Mouse (Mus musculus) kidney, embryonic 14.5 days (tissue): ENCODE results near the gene 6430531B16Rik. TPM values are rescaled to one million over a fixed set of nuclear protein-coding genes. Genes with fewer than 3 reads are reported as not detected.
A peak's percentile ranks its signal among the peaks of the same experiment; 100 is the strongest.

Experiments
- ATAC-seq: fragments of 200-750 bp; cut with Nextera tagmentation; 2 replicates; pipeline ENCODE4 v1.8.0; 2017; ENCODE audit warnings: moderate number of reproducible peaks, mild to moderate bottlenecking, moderate TSS enrichment, moderate library complexity; ENCODE audit not compliant: low FRiP score, low TSS enrichment
- H3K27ac ChIP-seq: fragments of 300-500 bp; sonication (generic); 2 replicates; pipeline ENCODE4 v1.5.1; 2014; ENCODE audit warnings: low read depth, mild to moderate bottlenecking, low read length, moderate library complexity, mixed read lengths
- H3K27me3 ChIP-seq: fragments of 300-500 bp; sonication (generic); 2 replicates; pipeline ENCODE4 v1.6.1; 2014; ENCODE audit warnings: mild to moderate bottlenecking, low read length; ENCODE audit not compliant: control insufficient read depth, insufficient read depth
- H3K36me3 ChIP-seq: fragments of 300-500 bp; sonication (generic); 2 replicates; pipeline ENCODE4 v1.6.1; 2014; ENCODE audit warnings: low read length, mixed read lengths; ENCODE audit not compliant: control insufficient read depth, insufficient read depth
- H3K4me1 ChIP-seq: fragments of 300-500 bp; sonication (generic); 2 replicates; pipeline ENCODE4 v1.6.1; 2014; ENCODE audit warnings: low read length, mixed read lengths; ENCODE audit not compliant: control insufficient read depth, insufficient read depth
- H3K4me2 ChIP-seq: fragments of 300-500 bp; sonication (generic); replicated peaks from 2 replicates; pipeline ENCODE4 v1.6.1; 2014; ENCODE audit warnings: low read depth, mild to moderate bottlenecking, low read length
- H3K4me3 ChIP-seq: fragments of 300-500 bp; sonication (generic); 2 replicates; pipeline ENCODE4 v1.5.1; 2014; ENCODE audit warnings: mild to moderate bottlenecking, low read length
- H3K9ac ChIP-seq: fragments of 300-500 bp; sonication (generic); 2 replicates; pipeline ENCODE4 v1.6.1; 2014; ENCODE audit warnings: low read depth, mild to moderate bottlenecking, low read length, moderate library complexity
- H3K9me3 ChIP-seq: fragments of 300-500 bp; sonication (generic); 2 replicates; pipeline ENCODE4 v1.6.1; 2016; ENCODE audit warnings: low read length; ENCODE audit not compliant: control insufficient read depth
- WGBS: fragments of 180-500 bp; shearing (Covaris S2); extraction: QIAGEN DNeasy Blood & Tissue Kit; methylation state at CpG from one replicate; pipeline ENCODE4 v1.1.7; 2014; 5-methylcytosine and 5-hydroxymethylcytosine counted together
- polyA plus RNA-seq: library from polyadenylated mRNA; unstranded; fragments of >200 nt; fragmentation: Nextera tagmentation; extraction: Ambion mirVana; gene quantifications from 2 replicates; pipeline ENCODE4 v1.2.1, GENCODE M21; 2014

Gene 6430531B16Rik
- polyA plus RNA-seq, 1 experiment from 2014 or later: 0.55 TPM

- Histone ChIP-seq H3K4me3 (no peak overlapping the region), H3K4me2 (no peak overlapping the region), H3K4me1 (0 out of 2 replicates have a peak, but pooled peaks cover 4% of the 10 kb centered on the region), H3K36me3 (no peaks in the 10 kb centered on the region), H3K27me3 (no peaks in the 10 kb centered on the region), H3K9ac (no peak overlapping the region), H3K27ac (no peak overlapping the region), H3K9me3 (no peaks in the 10 kb centered on the region)
- ATAC-seq: no peak
- WGBS: 63% methylated on average over 5 of the region's 5 CpGs
These were observed 3.1 kb downstream of the 6430531B16Rik start for GRCm38 (mm10) chr7:139975471-139975870.

- no peaks in the 10 kb centered on the region for H3K27me3 ChIP-seq
- H3K27ac ChIP-seq: no peak overlapping the region
- no peaks in the 10 kb centered on the region for H3K9me3 ChIP-seq
- H3K4me1 ChIP-seq: 0 out of 2 replicates have a peak, but pooled peaks cover 4% of the 10 kb centered on the region
- no peak for ATAC-seq
- no peak overlapping the region for H3K4me3 ChIP-seq
- H3K36me3 ChIP-seq: no peaks in the 10 kb centered on the region
- H3K9ac ChIP-seq: no peak overlapping the region
- no peak overlapping the region for H3K4me2 ChIP-seq
- WGBS: 87% methylated on average over 10 of the region's 10 CpGs
These were observed 4.2 kb downstream of the 6430531B16Rik start for GRCm38 (mm10) chr7:139974307-139974706.

GRCm38 (mm10) chr7:139972923-139973331 is 5.6 kb downstream of the 6430531B16Rik start:
- Histone ChIP-seq H3K36me3 (no peaks in the 10 kb centered on the region), H3K27me3 (no peaks in the 10 kb centered on the region), H3K27ac (no peak overlapping the region), H3K9me3 (no peaks in the 10 kb centered on the region), H3K9ac (no peak overlapping the region), H3K4me3 (no peak overlapping the region), H3K4me2 (no peak overlapping the region), H3K4me1 (no peaks in the 10 kb centered on the region)
- ATAC-seq: no peak

DNA sequence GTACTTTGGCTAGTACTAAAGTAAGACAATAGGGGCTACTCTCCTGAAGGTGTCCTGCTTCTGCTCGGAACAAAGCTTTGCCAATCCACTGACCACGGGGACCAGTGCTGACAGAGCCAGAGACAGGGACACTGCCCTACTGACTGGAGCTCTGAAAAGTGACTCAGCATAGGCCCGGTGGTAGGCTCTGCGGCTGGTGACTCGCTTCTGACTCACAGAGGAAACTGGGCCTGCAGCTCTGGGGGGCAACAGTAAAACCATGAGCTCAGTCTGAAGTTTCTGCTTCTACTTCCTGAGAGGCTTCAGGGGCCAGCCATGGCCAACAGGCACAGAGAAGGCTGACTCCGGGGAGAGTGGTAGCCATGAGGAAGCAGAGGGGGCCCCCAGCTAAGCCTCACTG is 7.1 kb downstream of the 6430531B16Rik start:
- no peak overlapping the region for H3K4me3 ChIP-seq
- no peaks in the 10 kb centered on the region for H3K27me3 ChIP-seq
- 70% methylated on average over 6 of the region's 6 CpGs for WGBS
- no peaks in the 10 kb centered on the region for H3K9me3 ChIP-seq
- no peaks in the 10 kb centered on the region for H3K4me1 ChIP-seq
- H3K36me3 ChIP-seq: no peaks in the 10 kb centered on the region
- ATAC-seq: no peak
- H3K27ac ChIP-seq: no peak overlapping the region
- no peak overlapping the region for H3K9ac ChIP-seq
- H3K4me2 ChIP-seq: no peak overlapping the region

DNA sequence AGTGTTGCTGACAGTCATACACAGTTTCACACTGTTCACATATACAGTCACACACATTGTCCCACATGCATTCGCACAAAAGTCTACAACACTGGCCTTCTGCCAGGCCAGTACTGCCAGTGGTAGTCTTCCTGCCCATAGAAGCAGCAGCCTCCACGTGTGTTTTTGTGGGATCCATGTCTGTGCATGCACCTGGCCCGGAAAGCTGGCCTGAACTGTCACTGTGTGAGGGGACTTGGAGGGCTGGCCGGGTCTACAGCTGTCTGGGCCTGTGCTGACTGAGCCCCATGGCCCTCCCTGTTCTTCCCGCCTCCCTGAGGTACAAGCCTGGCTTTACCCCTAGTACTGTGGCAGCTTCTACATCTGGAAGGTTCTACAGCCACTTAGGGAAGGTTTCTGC is 7.6 kb downstream of the 6430531B16Rik start:
- H3K36me3 ChIP-seq: no peaks in the 10 kb centered on the region
- no peak overlapping the region for H3K9ac ChIP-seq
- H3K27me3 ChIP-seq: no peaks in the 10 kb centered on the region
- no peaks in the 10 kb centered on the region for H3K9me3 ChIP-seq
- H3K4me3 ChIP-seq: no peak overlapping the region
- H3K27ac ChIP-seq: no peak overlapping the region
- H3K4me1 ChIP-seq: no peaks in the 10 kb centered on the region
- ATAC-seq: no peak
- 82% methylated on average over 5 of the region's 5 CpGs for WGBS
- H3K4me2 ChIP-seq: no peak overlapping the region

GRCm38 (mm10) chr7:139970216-139970919 is 8.2 kb downstream of the 6430531B16Rik start:
- H3K27me3 ChIP-seq: no peaks in the 10 kb centered on the region
- no peak overlapping the region for H3K9ac ChIP-seq
- H3K4me1 ChIP-seq: no peaks in the 10 kb centered on the region
- no peak overlapping the region for H3K27ac ChIP-seq
- no peak for ATAC-seq
- H3K4me3 ChIP-seq: no peak overlapping the region
- no peaks in the 10 kb centered on the region for H3K9me3 ChIP-seq
- no peaks in the 10 kb centered on the region for H3K36me3 ChIP-seq
- H3K4me2 ChIP-seq: no peak overlapping the region
- WGBS: 84% methylated on average over 10 of the region's 10 CpGs

DNA sequence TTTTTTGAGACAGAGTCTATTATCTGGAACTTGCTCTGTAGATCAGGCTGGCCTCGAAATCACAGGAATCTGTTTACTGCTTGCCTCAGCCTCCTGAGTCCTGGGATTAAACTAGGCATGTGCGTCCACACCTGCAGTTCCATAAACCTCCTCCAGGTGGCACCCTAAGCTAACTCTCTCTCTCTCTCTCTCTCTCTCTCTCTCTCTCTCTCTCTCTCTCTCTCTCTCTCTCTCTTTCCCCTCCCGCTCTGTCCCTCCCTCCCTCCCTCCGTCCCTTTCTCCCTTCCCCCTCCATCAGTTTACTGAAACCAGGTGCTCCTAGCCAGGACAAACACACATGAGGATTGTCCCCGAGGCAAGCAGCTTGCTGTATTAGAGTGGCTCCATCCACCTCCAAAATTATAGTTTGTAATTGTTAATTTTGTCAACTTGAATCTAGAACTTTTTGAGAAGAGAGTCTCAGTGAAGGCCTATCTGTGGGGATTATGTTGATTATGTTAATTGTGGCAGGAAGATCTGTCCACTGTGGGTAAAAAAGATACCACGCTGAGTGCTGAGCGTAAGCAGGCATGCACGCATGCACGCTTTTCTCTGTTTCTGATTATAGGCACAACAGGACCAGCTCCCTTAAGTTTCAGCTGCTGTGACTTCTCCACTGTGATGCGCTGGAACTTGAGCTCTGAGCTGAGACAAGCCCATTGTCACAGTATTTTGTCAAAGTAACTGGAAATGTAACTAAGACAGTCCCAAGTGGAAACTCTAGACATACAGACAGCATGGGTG is 9.0 kb downstream of the 6430531B16Rik start:
- Histone ChIP-seq H3K4me2 (no peak overlapping the region), H3K4me3 (no peak overlapping the region), H3K9me3 (no peaks in the 10 kb centered on the region), H3K27me3 (no peaks in the 10 kb centered on the region), H3K27ac (no peak overlapping the region), H3K4me1 (no peaks in the 10 kb centered on the region), H3K36me3 (no peaks in the 10 kb centered on the region), H3K9ac (no peak overlapping the region)
- 0 out of 2 replicates have a peak, but pooled peaks have one; percentile 36 for ATAC-seq
- 48% methylated on average over 9 of the region's 10 CpGs for WGBS

- 49% methylated on average over 5 of the region's 5 CpGs for WGBS
- Histone ChIP-seq H3K4me2 (no peak overlapping the region), H3K27me3 (no peaks in the 10 kb centered on the region), H3K27ac (no peak overlapping the region), H3K9ac (no peak overlapping the region), H3K4me1 (no peaks in the 10 kb centered on the region), H3K9me3 (no peaks in the 10 kb centered on the region), H3K36me3 (no peaks in the 10 kb centered on the region), H3K4me3 (no peak overlapping the region)
- no peak for ATAC-seq
These were observed 10.1 kb downstream of the 6430531B16Rik start for GRCm38 (mm10) chr7:139968428-139968827.

- Histone ChIP-seq H3K9me3 (no peaks in the 10 kb centered on the region), H3K4me1 (no peaks in the 10 kb centered on the region), H3K36me3 (no peaks in the 10 kb centered on the region), H3K4me3 (no peak overlapping the region), H3K4me2 (no peak overlapping the region), H3K9ac (no peak overlapping the region), H3K27me3 (no peaks in the 10 kb centered on the region), H3K27ac (no peak overlapping the region)
- no peak for ATAC-seq
- WGBS: 23% methylated on average over 4 of the region's 4 CpGs
These were observed 11.4 kb downstream of the 6430531B16Rik start for GRCm38 (mm10) chr7:139967175-139967574.
